Mouse (Mus musculus) E14TG2a.4 (cell line): ENCODE results near the gene Hsf2bp.

Experiments
- CTCF ChIP-seq: conservative IDR thresholded peaks from 2 replicates; pipeline ENCODE4 v1.5.1; 2014; ENCODE audit warnings: low read length
- NANOG ChIP-seq: IDR thresholded peaks from 2 replicates; pipeline ENCODE4 v1.6.1; 2014; ENCODE audit warnings: borderline replicate concordance, low read length, mixed read lengths

- no peak for TF ChIP-seq CTCF
- TF ChIP-seq NANOG = no peak
Measured at GRCm38 (mm10) chr17:31912387-31912786, 123.8 kb downstream of the Hsf2bp start.
